Mouse (Mus musculus) brain, embryonic 18.5 days (tissue): ENCODE results near the gene Lyl1.

ENCODE experiments used
- DNase-seq: peaks from one replicate; pipeline ENCODE4 v3.0.0-alpha.2; 2012; ENCODE audit warnings: low read depth, low spot score

Gene Lyl1

GRCm38 (mm10) chr8:84703466-84704249 is 2.4 kb downstream of the Lyl1 start:
- no peak for DNase-seq

GRCm38 (mm10) chr8:84704356-84704755 is 3.1 kb downstream of the Lyl1 start:
- no peak for DNase-seq

DNA sequence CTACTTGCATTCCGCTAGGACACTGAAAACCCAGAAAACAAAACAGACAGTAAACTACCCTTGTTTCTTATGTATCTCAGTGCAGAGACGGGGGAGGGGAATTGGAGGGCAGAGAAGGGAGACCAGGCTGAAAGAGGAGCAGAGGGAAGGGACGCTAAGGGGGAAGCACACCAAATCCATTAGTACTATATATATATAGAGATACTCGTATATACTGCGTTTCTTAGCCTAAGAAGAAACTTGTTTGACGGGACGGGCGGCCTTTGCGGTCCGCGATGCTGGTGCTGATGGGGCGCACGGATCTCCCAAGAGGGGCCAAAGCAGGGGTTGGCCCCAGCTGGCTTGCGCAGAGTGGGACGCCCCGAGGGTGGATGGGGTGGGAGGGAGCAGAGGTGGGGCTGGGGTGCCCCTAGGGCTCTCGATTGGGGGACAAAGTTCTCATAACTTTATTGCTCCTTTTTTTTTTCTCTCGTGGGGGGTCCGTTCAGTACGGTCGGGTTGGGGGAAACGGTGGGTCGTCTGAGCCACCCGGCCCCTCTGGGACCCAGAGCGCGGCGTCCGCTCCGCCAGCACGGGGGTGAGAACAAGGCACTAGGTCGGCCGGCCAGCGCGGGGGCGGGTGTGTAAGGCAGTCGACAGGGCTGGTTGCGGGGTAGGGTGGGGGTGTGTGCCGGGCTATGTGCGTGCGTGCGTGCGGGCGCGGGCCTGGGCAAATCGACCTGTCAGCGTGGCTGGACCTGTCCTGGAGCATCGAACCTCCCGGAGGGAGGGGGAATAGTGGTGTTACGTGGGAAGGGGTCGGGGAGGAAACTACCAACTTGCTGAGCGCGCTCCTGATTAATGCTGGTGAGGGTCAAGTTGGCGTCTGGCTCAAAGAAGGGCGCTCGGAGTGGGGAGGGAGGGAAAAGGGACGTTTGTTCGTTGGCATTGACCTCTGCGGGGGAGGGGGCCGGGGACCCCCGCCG is 3.9 kb downstream of the Lyl1 start:
- DNase-seq = no peak

DNA sequence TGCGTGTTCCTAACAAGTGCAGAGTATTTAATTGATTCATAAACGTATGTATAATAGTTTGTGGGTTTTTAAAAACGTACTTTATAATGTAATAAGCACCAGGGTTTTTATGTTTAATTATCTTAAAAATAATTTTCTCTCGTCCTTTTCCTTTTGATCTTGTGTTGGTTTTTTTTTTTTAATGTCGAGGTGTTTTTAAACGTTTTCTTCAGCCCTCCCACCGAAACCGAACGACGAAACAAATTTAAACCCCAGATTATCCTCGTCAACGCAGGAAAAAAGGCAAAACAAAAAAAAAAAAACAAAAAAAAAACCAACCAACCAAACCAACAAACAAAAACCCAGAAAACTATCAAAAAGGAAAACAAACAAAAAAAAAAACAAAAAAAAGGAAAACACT is 4.7 kb downstream of the Lyl1 start:
- DNase-seq = no peak

DNA sequence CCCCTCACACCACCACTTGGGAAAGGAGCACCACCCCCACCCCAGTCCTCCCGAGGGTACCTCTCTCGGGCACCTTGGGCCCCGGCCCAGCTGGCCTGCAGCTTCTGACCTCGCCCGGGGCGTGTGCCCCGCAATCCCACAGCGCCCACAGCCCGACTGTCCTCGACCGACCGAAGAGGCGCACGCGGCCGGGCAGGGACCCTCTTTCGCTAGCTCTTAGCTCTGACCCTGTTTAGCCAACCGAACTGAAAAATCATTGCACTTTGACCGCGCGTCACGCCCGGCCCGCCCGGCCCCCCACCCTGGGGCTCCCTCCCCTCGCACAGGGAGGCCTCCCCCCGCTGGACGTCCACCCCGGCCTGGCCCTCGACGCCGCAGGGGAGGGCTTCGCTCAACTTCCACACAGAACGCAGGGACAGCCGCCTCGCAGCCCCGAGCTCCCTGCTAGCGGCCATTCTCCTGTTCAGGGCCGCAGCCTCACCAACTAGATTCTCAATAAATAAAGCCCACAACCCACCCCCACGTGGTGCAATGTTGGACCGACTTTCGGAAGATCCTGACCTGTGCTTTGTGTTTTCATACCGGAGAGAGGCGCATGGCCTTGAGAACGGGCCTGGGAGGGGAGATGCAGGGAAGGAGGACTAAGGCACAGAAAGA is 5.5 kb downstream of the Lyl1 start:
- DNase-seq = no peak

GRCm38 (mm10) chr8:84707267-84707883 is 6.1 kb downstream of the Lyl1 start:
- DNase-seq = no peak

DNA sequence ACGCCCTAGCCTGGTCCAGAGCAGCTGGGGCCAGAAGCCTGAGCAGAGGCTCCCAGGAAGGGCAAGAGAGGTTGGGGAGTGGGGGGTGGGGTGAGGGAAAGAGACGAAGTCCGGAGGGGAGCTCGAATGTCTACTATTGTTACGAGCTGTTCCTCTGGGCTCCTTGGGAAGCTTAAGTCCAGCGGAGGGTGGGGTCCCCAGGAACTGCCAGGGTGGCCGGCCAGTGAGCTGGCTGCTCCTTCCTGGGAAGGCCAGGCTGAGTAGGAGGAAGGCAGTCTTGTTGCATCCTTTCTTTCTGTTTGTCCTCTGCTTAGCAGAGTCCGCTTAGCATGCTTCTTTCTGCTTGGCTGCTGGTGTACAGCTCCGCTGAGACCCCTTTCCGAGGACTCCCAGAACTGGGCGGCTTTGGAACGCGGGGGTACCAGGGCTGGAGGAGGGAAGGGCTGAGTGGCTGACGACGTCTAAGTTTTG is 6.8 kb downstream of the Lyl1 start:
- no peak for DNase-seq

GRCm38 (mm10) chr8:84708774-84709475 is 7.7 kb downstream of the Lyl1 start:
- peak; percentile 73 for DNase-seq

DNA sequence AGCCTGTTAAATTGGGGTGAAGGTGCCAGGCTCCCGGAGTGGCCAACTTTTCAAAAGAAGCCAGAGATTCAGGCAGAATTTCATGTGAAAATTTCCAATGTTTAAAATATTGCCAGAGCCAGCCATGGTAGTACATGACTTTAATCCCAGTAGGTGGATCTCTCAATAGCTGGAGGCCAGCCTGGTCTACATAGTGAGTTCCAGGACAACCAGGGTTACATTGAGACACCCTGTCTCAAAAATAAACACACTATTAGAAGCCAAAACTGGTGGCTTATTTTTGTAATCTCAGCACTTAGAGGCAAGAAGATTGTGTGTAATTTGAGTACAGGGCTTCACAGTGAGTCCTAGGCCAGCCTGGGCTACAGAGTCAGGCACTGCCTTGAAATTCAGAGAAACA is 8.7 kb downstream of the Lyl1 start:
- no peak for DNase-seq

DNA sequence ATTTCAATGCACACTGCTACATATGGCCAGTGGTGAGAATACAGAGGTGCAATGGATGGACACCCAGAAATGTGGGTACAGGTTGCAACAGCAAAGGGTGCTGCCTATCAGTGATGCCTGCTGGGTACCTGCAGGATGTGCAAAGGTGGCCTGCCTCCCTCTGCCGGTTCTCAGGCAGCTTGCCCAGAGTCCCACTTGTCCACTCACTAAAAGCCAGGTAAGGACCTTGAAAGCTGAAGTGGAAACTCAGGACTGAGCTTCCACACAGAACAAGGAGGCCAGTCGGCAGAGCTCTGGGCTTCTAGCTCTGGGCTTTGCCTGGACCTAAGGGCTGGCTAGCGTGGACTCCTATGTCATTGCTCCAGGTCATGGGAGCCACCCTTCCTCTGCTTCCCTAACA is 10.1 kb downstream of the Lyl1 start:
- no peak for DNase-seq

- DNase-seq = peak; percentile 78
These were observed 10.9 kb downstream of the Lyl1 start for GRCm38 (mm10) chr8:84711933-84712758.

- no peak for DNase-seq
These were observed 11.5 kb downstream of the Lyl1 start for GRCm38 (mm10) chr8:84712759-84713120.

DNA sequence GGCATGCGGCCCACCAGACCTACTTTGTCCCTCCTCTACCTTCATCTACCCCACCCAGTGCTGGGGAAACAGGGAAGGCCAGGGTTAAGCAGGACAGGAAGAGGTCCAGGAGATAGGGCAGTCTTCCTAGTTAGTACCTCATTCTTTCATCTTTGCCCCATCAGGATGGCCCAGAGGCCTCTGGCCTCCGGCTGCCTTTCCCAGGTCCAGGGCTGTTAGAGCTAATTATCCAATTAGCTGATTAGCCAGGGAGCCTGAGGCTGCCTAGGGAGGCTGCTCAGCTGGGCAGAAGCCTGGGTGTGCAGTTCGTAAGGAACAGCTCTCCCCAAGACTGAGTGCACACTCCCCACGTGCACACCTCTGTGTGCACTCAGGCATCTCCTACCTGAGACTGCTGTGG is 12.1 kb downstream of the Lyl1 start:
- no peak for DNase-seq

- DNase-seq = no peak
These were observed 12.9 kb downstream of the Lyl1 start for GRCm38 (mm10) chr8:84714161-84714560.

DNA sequence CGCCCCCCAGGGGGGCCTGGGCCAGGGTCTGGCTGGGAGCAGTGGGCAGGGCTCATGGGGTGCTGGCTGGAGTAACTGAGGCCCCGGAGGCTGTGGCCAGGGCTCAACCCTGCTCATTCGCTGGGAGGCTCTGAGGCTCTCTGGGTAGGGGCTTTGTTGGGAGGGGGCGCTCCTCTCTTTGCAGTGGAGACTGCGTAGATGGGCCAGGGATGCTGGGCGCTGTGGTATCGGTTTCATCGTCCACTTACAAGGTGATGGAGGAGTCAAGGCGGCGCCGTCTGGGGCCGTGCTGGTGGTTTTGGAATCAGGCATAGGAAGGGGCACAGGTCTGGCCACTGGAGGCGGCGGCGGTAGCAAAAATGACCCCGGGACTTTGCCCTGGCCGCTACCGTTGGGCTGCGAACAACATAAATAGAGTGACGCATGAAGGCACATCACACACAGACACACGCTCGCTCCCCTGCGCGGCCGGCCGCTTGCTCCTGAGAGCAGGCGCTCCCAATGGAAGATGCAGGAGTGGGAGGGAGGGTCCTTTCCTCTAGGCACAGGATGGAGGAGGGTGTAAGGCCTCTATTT is 14.7 kb downstream of the Lyl1 start:
- DNase-seq = no peak

DNA sequence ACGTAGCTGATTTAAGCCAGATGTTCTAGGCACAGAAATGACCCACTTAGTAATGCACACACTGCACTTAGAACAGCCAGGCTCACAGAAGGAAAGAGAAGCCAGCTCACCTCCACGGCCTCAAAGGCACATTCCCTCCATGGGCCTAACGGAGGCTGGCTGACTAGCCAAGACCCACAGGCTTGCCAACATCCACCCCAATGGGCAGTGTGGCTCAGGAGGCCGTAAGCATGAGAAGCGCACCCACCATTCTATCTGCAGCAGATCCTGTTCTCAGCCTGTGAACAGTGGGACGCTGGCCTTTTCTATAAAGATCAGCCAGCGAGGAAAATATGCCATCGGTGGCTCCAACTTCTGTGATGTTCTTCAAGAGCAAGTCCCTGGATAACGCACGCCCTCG is 15.5 kb downstream of the Lyl1 start:
- DNase-seq = no peak

- no peak for DNase-seq
These were observed 17.2 kb downstream of the Lyl1 start for GRCm38 (mm10) chr8:84718476-84718875.

- DNase-seq = no peak
These were observed 17.9 kb downstream of the Lyl1 start for GRCm38 (mm10) chr8:84718959-84719690.

GRCm38 (mm10) chr8:84722530-84722849 is 21.2 kb downstream of the Lyl1 start:
- DNase-seq = no peak
